Mouse (Mus musculus) C2C12 (cell line): ENCODE data around the gene Esr2. TPM values are rescaled to one million over a fixed set of nuclear protein-coding genes. Genes with fewer than 3 reads are reported as not detected.

Experiments
- H3K27me3 ChIP-seq: one replicate; pipeline ENCODE4 v1.6.1; 2011; ENCODE audit not compliant: control insufficient read depth, insufficient read depth, insufficient read length
- H3K36me3 ChIP-seq: one replicate; pipeline ENCODE4 v1.6.1; 2011; ENCODE audit not compliant: control insufficient read depth, insufficient read depth
- H3K4me3 ChIP-seq: one replicate; pipeline ENCODE4 v1.5.1; 2011; ENCODE audit warnings: mild to moderate bottlenecking, control low read depth; ENCODE audit not compliant: poor library complexity, insufficient read depth, severe bottlenecking
- H3K79me2 ChIP-seq: one replicate; pipeline ENCODE4 v1.6.1; 2011; ENCODE audit not compliant: control insufficient read depth, insufficient read depth
- H3K79me3 ChIP-seq: one replicate; pipeline ENCODE4 v1.6.1; 2011; ENCODE audit warnings: low read depth, control low read depth
- H3ac ChIP-seq: one replicate; pipeline ENCODE3; 2011; ENCODE audit warnings: low read depth; ENCODE audit not compliant: control insufficient read depth, insufficient read length
- CEBPB ChIP-seq: IDR thresholded peaks from one replicate; pipeline ENCODE4 v1.6.1; 2011; ENCODE audit warnings: low read depth, mild to moderate bottlenecking, control low read depth, moderate library complexity
- CTCF ChIP-seq: IDR thresholded peaks from one replicate; pipeline ENCODE4 v1.5.1; 2011; ENCODE audit not compliant: control insufficient read depth, insufficient read depth, insufficient read length
- FOSL1 ChIP-seq: IDR thresholded peaks from one replicate; pipeline ENCODE4 v1.8.0; 2011; ENCODE audit warnings: mild to moderate bottlenecking, low read length; ENCODE audit not compliant: poor library complexity, insufficient read depth, severe bottlenecking
- MAX ChIP-seq: IDR thresholded peaks from one replicate; pipeline ENCODE4 v1.6.1; 2011; ENCODE audit warnings: mild to moderate bottlenecking, control low read depth
- MYOD1 ChIP-seq: IDR thresholded peaks from one replicate; pipeline ENCODE4 v1.6.1; 2011; ENCODE audit warnings: low read depth; ENCODE audit not compliant: control insufficient read depth, insufficient read length
- MYOG ChIP-seq: IDR thresholded peaks from one replicate; pipeline ENCODE4 v1.6.1; 2011; ENCODE audit not compliant: control insufficient read depth, insufficient read length; ENCODE audit errors: extremely low read depth
- USF1 ChIP-seq: IDR thresholded peaks from one replicate; pipeline ENCODE4 v1.6.1; 2011; ENCODE audit warnings: low read depth, mild to moderate bottlenecking, control low read depth, moderate library complexity
- polyA plus RNA-seq: library from polyadenylated mRNA; unstranded; fragments of >200 nt; fragmentation: generic; extraction: Trizol; gene quantifications from one replicate; pipeline ENCODE4 v1.2.1, GENCODE M21; 2012; ENCODE audit warnings: missing spikeins

The Esr2 gene
- polyA plus RNA-seq, 1 experiment, result 0.19 TPM

DNA sequence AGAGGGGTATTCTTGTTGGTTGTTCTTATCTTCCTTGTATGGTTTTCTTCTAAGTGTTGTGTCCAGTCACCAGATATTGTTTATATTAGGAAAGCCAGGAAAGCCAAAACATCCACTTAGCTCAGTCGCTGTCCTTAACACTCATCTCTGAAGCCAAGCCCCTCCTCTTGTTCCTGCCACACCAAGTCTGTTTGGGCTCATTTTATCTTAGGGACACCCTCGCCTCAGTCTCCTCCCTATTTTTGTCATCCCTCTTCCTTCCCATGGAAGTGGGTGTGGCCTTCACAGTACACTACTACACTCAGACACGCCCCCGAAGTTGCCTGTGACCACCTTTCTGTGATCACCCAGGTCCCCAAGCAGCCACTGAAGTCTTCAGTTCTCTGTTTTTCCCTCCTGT is 44.5 kb downstream of the Esr2 start:
- Histone ChIP-seq H3K4me3 (no peak overlapping the region), H3K79me2 (no peaks in the 10 kb centered on the region), H3K79me3 (no peaks in the 10 kb centered on the region), H3K27me3 (no peaks in the 10 kb centered on the region), H3ac (no peak overlapping the region), H3K36me3 (no peaks in the 10 kb centered on the region)
- no peak for TF ChIP-seq MYOD1
- no peak for TF ChIP-seq CTCF

DNA sequence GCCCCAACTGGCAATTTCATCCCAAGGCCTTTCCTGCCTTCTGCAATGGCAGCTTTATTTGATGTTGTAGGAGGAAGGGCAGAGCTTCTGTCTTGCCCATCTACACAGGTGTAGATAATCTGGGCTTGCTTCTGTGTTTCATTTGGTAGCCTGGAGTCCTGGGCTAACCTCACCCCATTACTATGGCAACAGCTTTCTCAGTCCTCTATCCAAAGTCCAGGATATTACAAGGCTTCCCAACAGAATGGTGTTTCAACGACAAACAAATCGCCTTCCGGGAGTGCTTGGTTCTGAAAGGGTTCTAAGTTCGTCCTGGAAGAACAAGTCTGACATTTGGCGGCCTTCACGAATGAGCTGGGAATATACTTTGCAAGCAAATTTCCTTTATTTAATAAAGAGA is 46.2 kb downstream of the Esr2 start:
- Histone ChIP-seq H3K36me3 (no peaks in the 10 kb centered on the region), H3K79me3 (no peaks in the 10 kb centered on the region), H3K27me3 (no peaks in the 10 kb centered on the region), H3K4me3 (no peak overlapping the region), H3K79me2 (no peaks in the 10 kb centered on the region), H3ac (no peak overlapping the region)
- TF ChIP-seq MYOD1, result no peak
- TF ChIP-seq MYOG, result no peak
- TF ChIP-seq USF1, result no peak
- no peak for TF ChIP-seq FOSL1
- TF ChIP-seq CEBPB, result no peak
- TF ChIP-seq CTCF, result no peak
- no peak for TF ChIP-seq MAX

DNA sequence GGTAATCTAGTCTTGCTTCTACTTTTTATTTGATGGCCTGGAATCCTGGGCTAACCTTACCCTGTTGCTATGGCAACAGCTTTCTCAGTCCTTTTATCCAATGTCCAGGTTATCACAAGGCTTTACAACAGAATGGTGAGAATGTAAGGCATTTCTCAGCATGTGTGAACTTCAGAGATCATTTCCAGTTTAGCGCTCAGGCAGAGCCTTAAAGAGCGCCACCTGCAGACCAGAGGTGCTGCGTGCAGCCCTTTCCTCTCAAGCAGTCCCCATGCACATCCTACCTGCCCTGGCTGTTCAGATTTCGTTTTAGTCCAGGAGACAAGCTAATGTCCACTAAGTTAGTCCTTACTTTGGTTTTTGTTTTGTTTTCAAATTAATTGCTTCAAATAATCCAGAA is 46.8 kb downstream of the Esr2 start:
- TF ChIP-seq MYOG (no peak), CEBPB (no peak), FOSL1 (no peak), USF1 (no peak), MAX (no peak), MYOD1 (no peak), CTCF (no peak)
- H3K4me3 ChIP-seq, result no peak overlapping the region
- no peaks in the 10 kb centered on the region for H3K79me3 ChIP-seq
- no peak overlapping the region for H3ac ChIP-seq
- H3K27me3 ChIP-seq, result no peaks in the 10 kb centered on the region
- H3K36me3 ChIP-seq, result no peaks in the 10 kb centered on the region
- no peaks in the 10 kb centered on the region for H3K79me2 ChIP-seq

GRCm38 (mm10) chr12:76128831-76129230 is 48.2 kb downstream of the Esr2 start:
- Histone ChIP-seq H3K79me2 (no peaks in the 10 kb centered on the region), H3K27me3 (no peaks in the 10 kb centered on the region), H3ac (no peak overlapping the region), H3K4me3 (no peak overlapping the region), H3K36me3 (no peaks in the 10 kb centered on the region), H3K79me3 (no peaks in the 10 kb centered on the region)
- TF ChIP-seq CTCF (no peak), USF1 (no peak), FOSL1 (no peak), MYOD1 (no peak), MAX (no peak), MYOG (no peak), CEBPB (no peak)

- no peak overlapping the region for H3K4me3 ChIP-seq
- H3K27me3 ChIP-seq, result no peaks in the 10 kb centered on the region
- H3K79me3 ChIP-seq, result no peaks in the 10 kb centered on the region
- no peaks in the 10 kb centered on the region for H3K36me3 ChIP-seq
- no peak overlapping the region for H3ac ChIP-seq
- no peaks in the 10 kb centered on the region for H3K79me2 ChIP-seq
- TF ChIP-seq FOSL1 (no peak), CTCF (no peak), MYOG (no peak), MAX (no peak), CEBPB (no peak), USF1 (no peak), MYOD1 (no peak)
These were observed 48.8 kb downstream of the Esr2 start for GRCm38 (mm10) chr12:76128306-76128705.

DNA sequence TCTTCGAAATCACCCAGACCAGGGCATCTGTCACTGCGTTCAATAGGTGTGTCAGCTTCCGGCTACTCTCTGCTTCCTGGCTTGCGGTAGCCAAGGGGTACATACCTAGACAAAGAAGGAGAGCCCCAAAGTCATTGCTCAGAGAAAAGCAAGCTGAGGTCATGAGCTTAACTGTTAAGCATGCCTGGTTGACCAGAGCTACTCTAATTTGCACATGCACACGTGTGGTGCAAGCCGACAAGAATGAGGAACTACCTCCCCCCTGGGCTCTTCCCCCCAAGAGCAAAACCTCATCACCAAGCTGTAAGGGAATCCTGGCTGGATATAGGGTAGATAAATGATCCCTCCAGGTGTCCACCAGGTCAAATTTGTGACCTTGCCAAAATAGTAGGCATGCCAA is 53.8 kb downstream of the Esr2 start:
- Histone ChIP-seq H3ac (no peak overlapping the region), H3K79me2 (no peaks in the 10 kb centered on the region), H3K79me3 (no peaks in the 10 kb centered on the region), H3K27me3 (no peaks in the 10 kb centered on the region), H3K4me3 (no peak overlapping the region), H3K36me3 (no peaks in the 10 kb centered on the region)
- TF ChIP-seq CEBPB (no peak), FOSL1 (no peak), CTCF (no peak), USF1 (no peak), MYOG (no peak), MYOD1 (no peak), MAX (no peak)
